Mouse (Mus musculus): Measurements from ENCODE around the gene Tma7. TPM values are rescaled to one million over a fixed set of nuclear protein-coding genes. Genes with fewer than 3 reads are reported as not detected.

Gene Tma7
- polyA plus RNA-seq, 1 experiment = 19.0 TPM

DNA sequence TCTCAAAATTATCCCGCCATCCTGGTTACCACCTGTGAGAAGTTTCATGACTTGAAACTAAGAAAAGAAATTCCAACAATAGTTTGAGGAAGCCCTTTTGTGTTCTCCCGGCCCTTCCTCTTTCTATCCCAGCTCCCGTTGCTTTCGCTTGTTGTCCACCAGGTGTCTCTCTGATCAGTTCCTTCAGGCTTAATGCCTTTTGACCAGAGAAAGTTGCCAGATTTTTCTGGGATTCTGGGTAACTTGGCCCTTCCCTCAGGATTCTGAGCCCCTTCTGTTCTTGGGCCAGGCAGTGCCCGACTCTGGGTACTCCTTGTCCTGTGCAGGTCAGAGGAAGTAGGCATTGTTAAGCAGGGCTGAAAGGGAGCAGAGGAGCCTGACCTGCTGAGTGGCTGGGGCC lies 5.6 kb upstream of the Tma7 start:
- 5% methylated on average over 5 of the region's 5 CpGs for WGBS
- no peak for TF ChIP-seq POLR2A (IDR thresholded peaks at IDR 0.05; ENCODE audit: borderline replicate concordance, extremely low read depth, low read depth, low read length)
- no peak for TF ChIP-seq CTCF (IDR thresholded peaks at IDR 0.05; ENCODE audit: insufficient read depth, low read length)
- Histone ChIP-seq H3K4me1 (ENCODE audit: control insufficient read depth, insufficient read depth, low read length) (no peaks in the 10 kb centered on the region; the same call in 1 of the 2 replicates), H3K4me3 (replicated peaks; ENCODE audit: extremely low read depth, low read depth, low read length) (no peak overlapping the region)
- DNase-seq = peak; percentile 46

DNA sequence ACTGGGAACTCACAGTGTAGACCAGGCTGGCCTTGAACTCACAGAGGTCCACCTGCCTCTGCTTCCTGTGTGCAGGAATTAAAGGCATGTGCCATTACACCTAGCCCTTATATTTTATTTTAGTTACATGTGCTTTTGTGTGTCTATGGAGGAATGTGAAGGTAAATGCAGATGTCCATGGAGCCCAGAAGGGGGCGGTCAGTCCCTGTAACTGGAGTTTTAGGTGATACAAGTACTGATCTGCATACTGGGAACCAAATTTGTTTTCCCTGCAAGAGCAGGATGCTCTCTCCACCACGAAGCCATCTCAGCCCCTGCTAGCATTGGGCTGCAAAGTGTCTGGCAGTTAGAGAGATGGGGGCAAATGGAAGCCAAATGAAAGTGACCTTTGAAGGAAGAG lies 2.5 kb upstream of the Tma7 start:
- 19% methylated on average over 2 of the region's 2 CpGs for WGBS
- DNase-seq = no peak

GRCm38 (mm10) chr9:109081749-109082123 lies 651 bp downstream of the Tma7 start:
- Histone ChIP-seq H3K4me1 (ENCODE audit: control insufficient read depth, insufficient read depth, low read length) (peaks cover 2% of the 10 kb centered on the region; the same call in 1 of the 2 replicates), H3K4me3 (replicated peaks; ENCODE audit: extremely low read depth, low read depth, low read length) (peak overlapping the region; percentile 72)
- 3% methylated on average over 11 of the region's 11 CpGs for WGBS
- DNase-seq = no peak
- TF ChIP-seq CTCF (IDR thresholded peaks at IDR 0.05; ENCODE audit: insufficient read depth, low read length) (no peak), POLR2A (IDR thresholded peaks at IDR 0.05; ENCODE audit: borderline replicate concordance, extremely low read depth, low read depth, low read length) (no peak)

More for the DNA sequence above, 2.5 kb upstream of the Tma7 start:
- Histone ChIP-seq H3K4me1 (ENCODE audit: control insufficient read depth, insufficient read depth, low read length) (peaks cover 2% of the 10 kb centered on the region; the same call in 1 of the 2 replicates), H3K4me3 (replicated peaks; ENCODE audit: extremely low read depth, low read depth, low read length) (no peak overlapping the region)
- TF ChIP-seq CTCF (IDR thresholded peaks at IDR 0.05; ENCODE audit: insufficient read depth, low read length) (0 out of 2 replicates have a peak, but pooled peaks have one; percentile 16), POLR2A (IDR thresholded peaks at IDR 0.05; ENCODE audit: borderline replicate concordance, extremely low read depth, low read depth, low read length) (no peak)

DNA sequence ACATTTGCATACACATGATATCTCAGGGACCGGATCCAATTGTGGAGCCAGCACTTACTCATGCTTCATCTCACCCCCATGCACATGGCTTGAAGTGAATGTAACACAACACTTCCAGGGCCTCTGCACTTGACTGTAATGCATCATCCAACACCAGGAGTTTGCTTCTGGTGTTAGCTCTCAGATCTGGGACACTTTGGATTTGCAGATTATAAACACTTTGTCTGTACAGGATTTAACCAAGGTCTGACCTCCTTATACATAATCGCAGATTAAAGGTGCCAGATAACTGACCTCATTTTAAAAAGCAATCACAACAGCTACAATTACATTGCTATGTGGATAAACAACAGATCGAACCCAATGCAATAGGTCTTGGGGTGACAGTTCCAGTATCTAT lies 1.9 kb downstream of the Tma7 start:
- WGBS = 86% methylated on average over 3 of the region's 3 CpGs
- DNase-seq = no peak
- Histone ChIP-seq H3K4me1 (ENCODE audit: control insufficient read depth, insufficient read depth, low read length) (peaks cover 2% of the 10 kb centered on the region; the same call in 1 of the 2 replicates), H3K4me3 (replicated peaks; ENCODE audit: extremely low read depth, low read depth, low read length) (no peak overlapping the region)
- no peak for TF ChIP-seq POLR2A (IDR thresholded peaks at IDR 0.05; ENCODE audit: borderline replicate concordance, extremely low read depth, low read depth, low read length)
- TF ChIP-seq CTCF (IDR thresholded peaks at IDR 0.05; ENCODE audit: insufficient read depth, low read length) = no peak

DNA sequence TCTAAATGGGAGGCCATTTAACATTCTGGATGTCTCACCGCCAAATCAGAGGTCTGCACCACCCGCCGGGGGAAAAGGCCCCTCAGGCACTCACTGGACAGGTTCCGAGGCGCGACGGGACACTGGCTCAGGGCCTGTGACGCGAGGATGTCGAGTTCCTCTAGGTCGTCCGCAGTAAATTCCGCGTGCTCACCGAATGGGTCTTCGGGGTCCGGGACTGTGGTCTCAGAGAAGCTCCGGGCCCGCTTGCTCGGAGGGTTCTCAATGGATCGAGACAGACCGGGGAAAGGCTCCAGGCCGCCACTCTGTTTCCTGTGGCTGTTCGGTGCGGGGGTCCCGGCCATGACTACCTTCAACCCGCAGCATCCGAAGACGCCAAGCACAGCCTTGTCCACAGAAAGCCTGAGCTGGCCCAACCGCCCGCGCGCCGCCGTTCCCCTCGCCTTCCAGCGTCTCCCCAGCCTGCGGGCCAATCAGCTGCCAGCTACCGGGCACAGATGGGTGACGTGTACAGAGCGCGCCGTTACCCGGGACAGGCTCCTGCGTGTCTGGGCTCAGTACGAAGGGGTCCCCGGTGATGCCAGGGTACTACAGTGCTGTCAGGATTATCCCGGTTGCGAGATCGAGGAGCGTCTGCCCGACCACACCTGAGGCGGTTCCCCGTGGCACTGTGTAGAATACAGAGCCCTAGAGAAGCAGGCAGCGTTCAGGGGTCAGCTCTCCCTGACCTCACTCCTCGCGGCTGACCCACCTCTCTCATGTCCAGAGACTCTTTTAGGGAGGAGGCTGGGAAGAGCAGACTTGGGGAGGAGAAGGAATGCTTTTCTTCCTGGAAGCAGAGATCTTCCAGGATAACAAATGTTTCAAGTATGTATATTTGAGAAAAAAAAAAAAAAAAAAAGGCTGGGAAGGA lies 8.5 kb downstream of the Tma7 start, which contains the start of gene Atrip:
Gene Atrip, minus strand, starts transcription at position 464 of the 913 bp plus-strand sequence.
- peaks cover 5% of the 10 kb centered on the region; the same call in 1 of the 2 replicates for H3K4me1 ChIP-seq (ENCODE audit: control insufficient read depth, insufficient read depth, low read length)
- DNase-seq = peak; percentile 90
- WGBS = under 1% methylated on average over 57 of the region's 57 CpGs
- peak; percentile 93 for TF ChIP-seq POLR2A (IDR thresholded peaks at IDR 0.05; ENCODE audit: borderline replicate concordance, extremely low read depth, low read depth, low read length)
- no peak for TF ChIP-seq CTCF (IDR thresholded peaks at IDR 0.05; ENCODE audit: insufficient read depth, low read length)
- H3K4me3 ChIP-seq (replicated peaks; ENCODE audit: extremely low read depth, low read depth, low read length) = peak within 1 kb of the TSS; percentile 72

- no peak for DNase-seq
Observed at GRCm38 (mm10) chr9:109068095-109068735, 14.2 kb downstream of the Tma7 start.

GRCm38 (mm10) chr9:109060898-109061295 lies 21.5 kb downstream of the Tma7 start:
- Histone ChIP-seq H3K4me1 (ENCODE audit: control insufficient read depth, insufficient read depth, low read length) (peaks cover 16% of the 10 kb centered on the region), H3K4me3 (replicated peaks; ENCODE audit: extremely low read depth, low read depth, low read length) (no peak overlapping the region)
- WGBS = 89% methylated on average over 5 of the region's 5 CpGs
- TF ChIP-seq CTCF (IDR thresholded peaks at IDR 0.05; ENCODE audit: insufficient read depth, low read length) (no peak), POLR2A (IDR thresholded peaks at IDR 0.05; ENCODE audit: borderline replicate concordance, extremely low read depth, low read depth, low read length) (no peak)
- DNase-seq = no peak

More at GRCm38 (mm10) chr9:109068095-109068735, 14.2 kb downstream of the Tma7 start:
- TF ChIP-seq POLR2A (IDR thresholded peaks at IDR 0.05; ENCODE audit: borderline replicate concordance, extremely low read depth, low read depth, low read length) (no peak), CTCF (IDR thresholded peaks at IDR 0.05; ENCODE audit: insufficient read depth, low read length) (no peak)
- Histone ChIP-seq H3K4me1 (ENCODE audit: control insufficient read depth, insufficient read depth, low read length) (peaks cover 3% of the 10 kb centered on the region; the same call in 1 of the 2 replicates), H3K4me3 (replicated peaks; ENCODE audit: extremely low read depth, low read depth, low read length) (no peak overlapping the region)
- 93% methylated on average over 3 of the region's 3 CpGs for WGBS

GRCm38 (mm10) chr9:109060184-109060897 lies 22.0 kb downstream of the Tma7 start:
- TF ChIP-seq POLR2A (IDR thresholded peaks at IDR 0.05; ENCODE audit: borderline replicate concordance, extremely low read depth, low read depth, low read length) (no peak), CTCF (IDR thresholded peaks at IDR 0.05; ENCODE audit: insufficient read depth, low read length) (0 out of 2 replicates have a peak, but pooled peaks have one; percentile 6)
- no peak overlapping the region for H3K4me3 ChIP-seq (replicated peaks; ENCODE audit: extremely low read depth, low read depth, low read length)
- H3K4me1 ChIP-seq (ENCODE audit: control insufficient read depth, insufficient read depth, low read length) = peaks cover 16% of the 10 kb centered on the region
- 89% methylated on average over 16 of the region's 16 CpGs for WGBS
- DNase-seq = no peak

Data from lung, adult 2 months (tissue).